Mouse (Mus musculus) midbrain, embryonic 14.5 days (tissue): ENCODE results near the gene Chn2. TPM values are rescaled to one million over a fixed set of nuclear protein-coding genes. Genes with fewer than 3 reads are reported as not detected.

Experiments used
- ATAC-seq: fragments of 200-750 bp; cut with Nextera tagmentation; 2 replicates; pipeline ENCODE4 v1.8.0; 2017; ENCODE audit warnings: moderate number of reproducible peaks, moderate library complexity; ENCODE audit not compliant: low FRiP score, low TSS enrichment
- DNase-seq: peaks from one replicate; pipeline ENCODE4 v3.0.0-alpha.2; 2015
- H3K27ac ChIP-seq: fragments of 300-500 bp; sonication (generic); replicated peaks from 2 replicates; pipeline ENCODE4 v1.5.1; 2014; ENCODE audit warnings: mild to moderate bottlenecking, low read depth, low read length, moderate library complexity
- H3K27me3 ChIP-seq: fragments of 300-500 bp; sonication (generic); 2 replicates; pipeline ENCODE4 v1.6.1; 2014; ENCODE audit warnings: low read length, control low read depth, mixed read lengths; ENCODE audit not compliant: control insufficient read depth, insufficient read depth
- H3K36me3 ChIP-seq: fragments of 300-500 bp; sonication (generic); 2 replicates; pipeline ENCODE4 v1.6.1; 2014; ENCODE audit warnings: low read length, control low read depth; ENCODE audit not compliant: control insufficient read depth, insufficient read depth
- H3K4me1 ChIP-seq: fragments of 300-500 bp; sonication (generic); 2 replicates; pipeline ENCODE4 v1.6.1; 2014; ENCODE audit warnings: mild to moderate bottlenecking, antibody characterized with exemption, low read length, control low read depth; ENCODE audit not compliant: control insufficient read depth, insufficient read depth
- H3K4me2 ChIP-seq: fragments of 300-500 bp; sonication (generic); 2 replicates; pipeline ENCODE4 v1.6.1; 2014; ENCODE audit warnings: mild to moderate bottlenecking, low read length, moderate library complexity
- H3K4me3 ChIP-seq: fragments of 300-500 bp; sonication (generic); replicated peaks from 2 replicates; pipeline ENCODE4 v1.5.1; 2014; ENCODE audit warnings: low read depth, low read length
- H3K9ac ChIP-seq: fragments of 300-500 bp; sonication (generic); replicated peaks from 2 replicates; pipeline ENCODE4 v1.6.1; 2014; ENCODE audit warnings: mild to moderate bottlenecking, low read length, moderate library complexity
- H3K9me3 ChIP-seq: fragments of 300-500 bp; sonication (generic); 2 replicates; pipeline ENCODE4 v1.6.1; 2016; ENCODE audit warnings: low read length, control low read depth, mixed read lengths; ENCODE audit not compliant: control insufficient read depth
- WGBS: fragments of 180-500 bp; shearing (Covaris S2); extraction: QIAGEN DNeasy Blood & Tissue Kit; methylation state at CpG from one replicate; pipeline ENCODE4 v1.1.7; 2014; 5-methylcytosine and 5-hydroxymethylcytosine counted together
- polyA plus RNA-seq: library from polyadenylated mRNA; unstranded; fragments of >200 nt; fragmentation: Nextera tagmentation; extraction: Ambion mirVana; gene quantifications from 2 replicates; pipeline ENCODE4 v1.2.1, GENCODE M21; 2014

Chn2 gene
- polyA plus RNA-seq, 1 experiment from 2014 or later: 40.6 TPM

- Histone ChIP-seq H3K9ac (no peak overlapping the region), H3K9me3 (no peaks in the 10 kb centered on the region), H3K4me2 (no peak overlapping the region), H3K36me3 (no peaks in the 10 kb centered on the region), H3K27ac (no peak overlapping the region), H3K4me1 (peaks cover 6% of the 10 kb centered on the region; the same call in 1 of the 2 replicates), H3K27me3 (no peaks in the 10 kb centered on the region), H3K4me3 (no peak overlapping the region)
- no peak for ATAC-seq
- no peak for DNase-seq
- 53% methylated on average over 4 of the region's 4 CpGs for WGBS
Measured at GRCm38 (mm10) chr6:54074454-54074853, 35.1 kb downstream of the Chn2 start.

GRCm38 (mm10) chr6:54075419-54075818, 36.1 kb downstream of the Chn2 start:
- Histone ChIP-seq H3K9ac (no peak overlapping the region), H3K4me2 (no peak overlapping the region), H3K27me3 (no peaks in the 10 kb centered on the region), H3K4me1 (peaks cover 6% of the 10 kb centered on the region; the same call in 1 of the 2 replicates), H3K9me3 (no peaks in the 10 kb centered on the region), H3K27ac (no peak overlapping the region), H3K36me3 (no peaks in the 10 kb centered on the region), H3K4me3 (no peak overlapping the region)
- 85% methylated on average over 6 of the region's 6 CpGs for WGBS
- ATAC-seq (no peak), DNase-seq (no peak)

DNA sequence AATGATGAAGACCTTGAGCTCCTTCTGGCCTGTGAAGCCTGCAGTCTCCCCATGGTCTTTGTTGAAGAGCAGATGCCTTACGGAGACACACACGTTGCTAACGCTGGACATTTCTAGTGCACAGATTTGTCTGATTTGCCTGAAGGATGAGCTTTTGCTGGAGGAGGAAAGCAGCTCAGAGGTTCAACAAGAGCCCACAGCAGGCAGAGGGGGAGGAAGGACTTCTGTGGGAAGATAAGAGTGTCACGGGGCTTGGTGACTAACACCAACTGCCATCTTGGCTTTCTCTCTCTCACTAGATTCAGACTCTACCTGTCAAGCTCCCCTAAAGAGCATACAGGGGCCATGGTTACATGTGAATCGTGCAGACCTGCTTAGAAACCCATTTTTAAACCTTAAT, 37.3 kb downstream of the Chn2 start:
- H3K9ac ChIP-seq: no peak overlapping the region
- DNase-seq: no peak

GRCm38 (mm10) chr6:54078269-54078668, 38.9 kb downstream of the Chn2 start:
- DNase-seq (no peak), ATAC-seq (no peak)
- no peak overlapping the region for H3K9ac ChIP-seq
- H3K36me3 ChIP-seq: no peaks in the 10 kb centered on the region
- no peaks in the 10 kb centered on the region for H3K27me3 ChIP-seq
- no peaks in the 10 kb centered on the region; the same call in 1 of the 2 replicates for H3K4me1 ChIP-seq
- H3K4me2 ChIP-seq: no peak overlapping the region
- WGBS: 79% methylated on average over 2 of the region's 2 CpGs
- H3K9me3 ChIP-seq: no peaks in the 10 kb centered on the region
- no peak overlapping the region for H3K27ac ChIP-seq
- H3K4me3 ChIP-seq: no peak overlapping the region

More for the DNA sequence above, 37.3 kb downstream of the Chn2 start:
- H3K36me3 ChIP-seq: no peaks in the 10 kb centered on the region
- H3K27ac ChIP-seq: no peak overlapping the region
- no peaks in the 10 kb centered on the region for H3K9me3 ChIP-seq
- whole genome bisulfite sequencing: 90% methylated on average over 5 of the region's 5 CpGs
- ATAC-seq: no peak
- H3K27me3 ChIP-seq: no peaks in the 10 kb centered on the region
- H3K4me3 ChIP-seq: no peak overlapping the region
- no peaks in the 10 kb centered on the region; the same call in 1 of the 2 replicates for H3K4me1 ChIP-seq
- H3K4me2 ChIP-seq: no peak overlapping the region

- DNase-seq (no peak), ATAC-seq (no peak)
- Histone ChIP-seq H3K4me3 (no peak overlapping the region), H3K36me3 (no peaks in the 10 kb centered on the region), H3K9me3 (no peaks in the 10 kb centered on the region), H3K4me1 (no peaks in the 10 kb centered on the region; the same call in 1 of the 2 replicates), H3K27me3 (no peaks in the 10 kb centered on the region), H3K27ac (no peak overlapping the region), H3K9ac (no peak overlapping the region), H3K4me2 (no peak overlapping the region)
- WGBS: 90% methylated on average over 2 of the region's 2 CpGs
Measured at GRCm38 (mm10) chr6:54079881-54080280, 40.5 kb downstream of the Chn2 start.

DNA sequence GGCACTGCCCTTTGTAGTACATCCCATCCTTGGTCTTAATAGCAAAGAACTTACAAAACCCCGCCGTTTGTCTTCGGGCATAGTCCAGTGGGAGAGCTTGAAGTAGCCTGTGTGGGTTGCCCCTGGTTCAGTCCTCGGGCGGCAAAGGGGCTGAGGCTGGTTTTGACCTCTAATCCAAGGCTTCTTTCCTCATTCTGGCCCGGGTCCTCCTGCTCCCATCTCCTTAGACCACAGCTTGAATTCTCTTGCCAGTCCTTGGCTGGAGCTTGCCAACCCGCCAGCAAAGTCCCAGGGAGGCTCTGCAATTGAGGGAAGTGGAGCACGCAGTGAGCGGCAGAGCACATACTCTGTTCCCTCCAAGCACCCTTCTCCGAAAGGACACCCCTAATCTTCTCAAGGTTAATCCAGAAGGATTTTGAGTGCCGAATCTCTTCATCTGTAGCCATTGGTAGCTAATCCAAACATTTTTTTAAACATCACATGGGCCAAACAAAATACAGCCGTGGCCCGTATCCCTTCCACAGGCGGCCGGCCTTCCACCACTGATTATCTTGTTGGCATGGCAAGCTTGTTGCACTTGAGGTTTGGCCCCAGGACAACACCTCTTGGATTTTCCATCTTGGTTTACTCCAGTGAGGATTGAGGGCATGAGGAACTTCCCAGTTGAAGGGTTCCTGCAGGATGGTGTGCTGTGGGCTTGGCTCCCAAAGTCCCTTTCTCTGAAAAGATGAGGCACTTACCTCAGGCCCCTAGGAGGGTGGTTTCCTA, 41.3 kb downstream of the Chn2 start:
- Histone ChIP-seq H3K9ac (no peak overlapping the region), H3K4me2 (no peak overlapping the region), H3K36me3 (no peaks in the 10 kb centered on the region), H3K27ac (no peak overlapping the region), H3K27me3 (no peaks in the 10 kb centered on the region), H3K4me1 (no peaks in the 10 kb centered on the region), H3K4me3 (no peak overlapping the region), H3K9me3 (no peaks in the 10 kb centered on the region)
- DNase-seq (no peak), ATAC-seq (no peak)
- 93% methylated on average over 15 of the region's 15 CpGs for WGBS

DNA sequence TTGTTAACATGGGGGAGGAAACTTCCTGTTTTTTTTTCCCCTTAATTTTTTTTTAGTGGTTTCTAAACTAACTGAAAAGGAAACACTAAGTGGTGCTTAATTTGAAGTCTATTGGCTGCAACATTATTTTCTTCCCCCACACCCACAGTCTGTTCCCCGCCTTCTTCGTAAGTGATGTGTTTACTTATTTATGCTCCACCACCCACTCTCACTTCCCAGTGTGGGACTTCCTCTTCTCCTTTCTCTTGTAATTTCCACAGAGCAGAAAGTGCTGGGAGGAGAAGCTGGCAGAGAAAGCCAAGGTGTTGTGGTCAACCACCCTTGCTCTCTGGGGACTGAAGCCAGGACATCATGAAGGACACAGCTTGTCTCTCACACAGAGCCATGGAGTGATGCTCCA, 43.2 kb downstream of the Chn2 start:
- ATAC-seq (no peak), DNase-seq (no peak)
- Histone ChIP-seq H3K27me3 (no peaks in the 10 kb centered on the region), H3K4me2 (no peak overlapping the region), H3K4me3 (no peak overlapping the region), H3K36me3 (no peaks in the 10 kb centered on the region), H3K27ac (no peak overlapping the region), H3K4me1 (no peaks in the 10 kb centered on the region), H3K9me3 (no peaks in the 10 kb centered on the region), H3K9ac (no peak overlapping the region)
- WGBS: 91% methylated on average over 2 of the region's 2 CpGs

DNA sequence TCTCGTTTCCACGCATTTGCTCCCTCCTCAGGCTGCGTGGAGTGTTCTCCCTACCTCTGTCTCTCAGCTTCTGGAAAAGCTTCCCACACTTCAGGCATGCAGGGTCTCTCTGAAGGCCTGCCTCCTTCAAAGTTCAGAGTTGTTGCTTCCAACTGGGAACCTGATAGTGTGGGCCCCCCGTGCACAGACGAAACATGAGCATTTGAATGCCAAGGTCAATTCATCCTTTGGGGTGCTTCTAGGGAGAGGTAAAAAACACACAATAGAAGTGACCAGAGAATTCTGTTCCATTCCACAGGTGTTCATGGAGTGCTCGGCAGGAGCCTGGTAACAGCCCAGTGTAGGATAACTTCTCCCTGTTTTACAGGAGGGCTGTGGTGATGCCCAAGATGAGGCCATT, 44.7 kb downstream of the Chn2 start:
- H3K4me3 ChIP-seq: no peak overlapping the region
- DNase-seq (no peak), ATAC-seq (no peak)
- no peak overlapping the region for H3K9ac ChIP-seq
- H3K36me3 ChIP-seq: no peaks in the 10 kb centered on the region
- H3K27me3 ChIP-seq: no peaks in the 10 kb centered on the region
- no peaks in the 10 kb centered on the region for H3K4me1 ChIP-seq
- H3K27ac ChIP-seq: no peak overlapping the region
- WGBS: 85% methylated on average over 6 of the region's 6 CpGs
- H3K9me3 ChIP-seq: no peaks in the 10 kb centered on the region
- no peak overlapping the region for H3K4me2 ChIP-seq

GRCm38 (mm10) chr6:54085009-54085408, 45.7 kb downstream of the Chn2 start:
- ATAC-seq (no peak), DNase-seq (no peak)
- no peaks in the 10 kb centered on the region for H3K4me1 ChIP-seq
- no peak overlapping the region for H3K4me3 ChIP-seq
- no peaks in the 10 kb centered on the region for H3K27me3 ChIP-seq
- H3K27ac ChIP-seq: no peak overlapping the region
- H3K36me3 ChIP-seq: no peaks in the 10 kb centered on the region
- no peaks in the 10 kb centered on the region for H3K9me3 ChIP-seq
- no peak overlapping the region for H3K9ac ChIP-seq
- H3K4me2 ChIP-seq: no peak overlapping the region
- WGBS: 89% methylated on average over 9 of the region's 9 CpGs
